Mouse (Mus musculus) forebrain, embryonic 15.5 days (tissue): ENCODE measurements around the gene Galntl6. TPM values are rescaled to one million over a fixed set of nuclear protein-coding genes. Genes with fewer than 3 reads are reported as not detected.

ENCODE experiments used
- ATAC-seq: fragments of 200-750 bp; cut with Nextera tagmentation; replicated peaks from 2 replicates; pipeline ENCODE4 v1.8.0; 2017; ENCODE audit warnings: mild to moderate bottlenecking, moderate TSS enrichment, moderate library complexity
- H3K27ac ChIP-seq: fragments of 300-500 bp; sonication (generic); replicated peaks from 2 replicates; pipeline ENCODE4 v1.5.1; 2015; ENCODE audit warnings: mild to moderate bottlenecking, inconsistent platforms
- H3K27me3 ChIP-seq: fragments of 300-500 bp; sonication (generic); 2 replicates; pipeline ENCODE4 v1.6.1; 2015; ENCODE audit warnings: inconsistent platforms
- H3K36me3 ChIP-seq: fragments of 300-500 bp; sonication (generic); 2 replicates; pipeline ENCODE4 v1.6.1; 2015; ENCODE audit warnings: mild to moderate bottlenecking, inconsistent platforms
- H3K4me1 ChIP-seq: fragments of 300-500 bp; sonication (generic); 2 replicates; pipeline ENCODE4 v1.6.1; 2015; ENCODE audit warnings: inconsistent platforms
- H3K4me2 ChIP-seq: fragments of 300-500 bp; sonication (generic); replicated peaks from 2 replicates; pipeline ENCODE4 v1.6.1; 2015; ENCODE audit warnings: mild to moderate bottlenecking, inconsistent platforms
- H3K4me3 ChIP-seq: fragments of 300-500 bp; sonication (generic); 2 replicates; pipeline ENCODE4 v1.5.1; 2015; ENCODE audit warnings: mild to moderate bottlenecking, inconsistent platforms
- H3K9ac ChIP-seq: fragments of 300-500 bp; sonication (generic); replicated peaks from 2 replicates; pipeline ENCODE4 v1.6.1; 2015; ENCODE audit warnings: mild to moderate bottlenecking, inconsistent platforms
- H3K9me3 ChIP-seq: fragments of 300-500 bp; sonication (generic); 2 replicates; pipeline ENCODE4 v1.6.1; 2016; ENCODE audit warnings: inconsistent platforms
- WGBS: fragments of 180-500 bp; shearing (Covaris S2); methylation state at CpG from one replicate; pipeline ENCODE4 v1.1.7; 2015; ENCODE audit warnings: mixed read lengths; 5-methylcytosine and 5-hydroxymethylcytosine counted together
- polyA plus RNA-seq: library from polyadenylated mRNA; unstranded; fragments of >200 nt; fragmentation: Nextera tagmentation; extraction: Ambion mirVana; gene quantifications from 2 replicates; pipeline ENCODE4 v1.2.1, GENCODE M21; 2015

The Galntl6 gene
- polyA plus RNA-seq, 1 experiment from 2014 or later = 7.3 TPM

DNA sequence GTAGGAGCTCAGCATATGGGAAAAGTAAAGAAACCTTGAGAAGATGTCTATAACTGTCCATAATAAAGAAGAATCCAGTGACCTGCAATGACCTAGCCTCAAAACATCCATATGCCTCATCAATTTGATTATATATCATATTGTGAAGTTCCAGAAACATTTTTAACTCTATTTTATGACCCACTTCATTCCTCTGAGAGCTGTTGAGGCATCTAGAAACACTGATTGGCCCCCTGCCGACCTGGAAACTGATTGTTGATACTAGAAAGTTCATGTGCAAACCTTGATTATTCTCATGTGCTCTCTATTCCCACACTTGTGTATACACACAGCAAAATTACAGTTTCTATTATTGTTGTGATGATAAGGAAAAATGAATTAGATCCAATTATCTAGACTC lies 494.9 kb downstream of the Galntl6 start:
- Histone ChIP-seq H3K9ac (no peak overlapping the region), H3K4me2 (no peak overlapping the region), H3K9me3 (no peaks in the 10 kb centered on the region), H3K27ac (no peak overlapping the region), H3K36me3 (no peaks in the 10 kb centered on the region), H3K4me1 (no peaks in the 10 kb centered on the region), H3K27me3 (no peaks in the 10 kb centered on the region), H3K4me3 (no peak overlapping the region)
- 79% methylated on average over 1 of the region's 1 CpGs for WGBS
- ATAC-seq = no peak

DNA sequence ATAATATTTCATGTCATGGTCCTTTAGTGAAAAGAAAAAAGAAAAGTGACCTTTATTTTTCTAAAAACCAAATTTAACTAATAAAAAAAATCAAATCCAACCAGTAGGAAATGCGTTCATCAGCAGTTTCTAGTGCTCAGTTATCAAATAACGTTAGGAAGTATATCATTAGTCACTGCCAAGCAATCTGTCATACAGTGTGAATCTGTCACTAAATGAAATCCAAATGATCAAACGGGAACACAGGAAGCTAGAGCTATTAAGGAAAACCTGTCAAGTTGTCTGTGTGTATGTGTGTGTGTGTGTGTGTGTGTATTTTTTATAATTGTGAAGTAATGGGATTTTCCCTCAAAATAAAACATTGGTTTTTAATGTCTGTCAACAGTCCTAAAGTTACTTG lies 515.9 kb downstream of the Galntl6 start:
- WGBS = 48% methylated on average over 3 of the region's 3 CpGs
- Histone ChIP-seq H3K4me2 (no peak overlapping the region), H3K36me3 (no peaks in the 10 kb centered on the region), H3K9ac (no peak overlapping the region), H3K27ac (no peak overlapping the region), H3K9me3 (no peaks in the 10 kb centered on the region), H3K27me3 (no peaks in the 10 kb centered on the region), H3K4me3 (no peak overlapping the region), H3K4me1 (no peaks in the 10 kb centered on the region)
- ATAC-seq = peak; percentile 76

DNA sequence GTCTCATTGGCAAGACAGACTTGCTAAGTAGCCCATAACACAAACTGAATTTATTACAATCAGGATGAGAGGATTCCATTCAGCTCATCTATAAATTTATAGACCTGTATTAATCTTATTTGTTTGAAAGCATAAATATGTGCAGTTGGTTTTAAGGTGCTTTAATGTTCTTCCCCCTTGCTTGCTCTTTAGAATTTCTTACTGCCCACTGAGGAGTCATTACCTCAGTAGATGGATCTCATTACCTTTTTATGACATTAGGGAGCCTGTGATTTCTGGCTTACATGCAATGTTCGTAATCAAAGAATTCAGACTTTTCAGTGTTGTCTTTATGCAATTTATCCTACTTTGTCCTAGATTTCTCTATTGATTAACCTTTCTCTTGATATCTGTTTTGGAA lies 516.6 kb downstream of the Galntl6 start:
- H3K9ac ChIP-seq = no peak overlapping the region
- no peaks in the 10 kb centered on the region for H3K9me3 ChIP-seq
- no peaks in the 10 kb centered on the region for H3K36me3 ChIP-seq
- ATAC-seq = no peak
- H3K4me3 ChIP-seq = no peak overlapping the region
- no peaks in the 10 kb centered on the region for H3K27me3 ChIP-seq
- H3K4me1 ChIP-seq = no peaks in the 10 kb centered on the region
- WGBS = 92% methylated on average over 1 of the region's 1 CpGs
- H3K4me2 ChIP-seq = no peak overlapping the region
- H3K27ac ChIP-seq = no peak overlapping the region

- Histone ChIP-seq H3K4me1 (peaks cover 13% of the 10 kb centered on the region), H3K4me2 (no peak overlapping the region), H3K9me3 (no peaks in the 10 kb centered on the region), H3K4me3 (no peak overlapping the region), H3K27ac (0 out of 2 replicates have a peak overlapping the region, but pooled peaks have one; percentile 23), H3K36me3 (no peaks in the 10 kb centered on the region), H3K27me3 (no peaks in the 10 kb centered on the region), H3K9ac (no peak overlapping the region)
- WGBS = 7% methylated on average over 2 of the region's 2 CpGs
- peak; percentile 97 for ATAC-seq
These were observed 540.1 kb downstream of the Galntl6 start for GRCm38 (mm10) chr8:58372389-58372788.

- WGBS = 76% methylated on average over 10 of the region's 10 CpGs
- H3K4me1 ChIP-seq = peaks cover 13% of the 10 kb centered on the region
- H3K36me3 ChIP-seq = no peaks in the 10 kb centered on the region
- H3K4me2 ChIP-seq = no peak overlapping the region
- H3K27ac ChIP-seq = peak overlapping the region; percentile 23; the same call in 1 of the 2 replicates
- peak; percentile 73 for ATAC-seq
- no peaks in the 10 kb centered on the region for H3K9me3 ChIP-seq
- H3K9ac ChIP-seq = no peak overlapping the region
- no peaks in the 10 kb centered on the region for H3K27me3 ChIP-seq
- H3K4me3 ChIP-seq = no peak overlapping the region
These were observed 540.5 kb downstream of the Galntl6 start for GRCm38 (mm10) chr8:58371979-58372378.

DNA sequence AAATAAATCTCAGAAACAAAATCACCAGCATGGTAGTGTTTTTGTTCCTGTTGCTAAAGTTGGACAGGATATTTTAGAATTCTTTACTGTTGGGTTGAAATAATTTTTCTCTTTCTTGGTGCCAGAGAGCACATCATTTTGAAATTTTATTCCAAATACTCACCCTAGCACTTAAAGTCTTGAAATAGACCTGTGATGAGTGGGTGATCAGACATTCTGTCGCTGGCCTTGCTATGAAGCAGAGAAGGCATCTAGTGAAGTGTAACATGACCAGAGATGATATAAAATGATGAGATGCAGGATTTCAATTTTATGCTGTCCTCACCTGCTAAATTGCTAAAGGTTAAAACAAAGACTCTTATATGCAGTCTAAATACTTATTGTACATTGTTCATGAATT lies 581.3 kb downstream of the Galntl6 start:
- no peak overlapping the region for H3K4me3 ChIP-seq
- H3K9me3 ChIP-seq = no peaks in the 10 kb centered on the region
- no peaks in the 10 kb centered on the region for H3K36me3 ChIP-seq
- no peak overlapping the region for H3K4me2 ChIP-seq
- H3K9ac ChIP-seq = no peak overlapping the region
- no peaks in the 10 kb centered on the region for H3K27me3 ChIP-seq
- 76% methylated on average over 1 of the region's 1 CpGs for WGBS
- H3K27ac ChIP-seq = no peak overlapping the region
- ATAC-seq = no peak
- no peaks in the 10 kb centered on the region for H3K4me1 ChIP-seq

DNA sequence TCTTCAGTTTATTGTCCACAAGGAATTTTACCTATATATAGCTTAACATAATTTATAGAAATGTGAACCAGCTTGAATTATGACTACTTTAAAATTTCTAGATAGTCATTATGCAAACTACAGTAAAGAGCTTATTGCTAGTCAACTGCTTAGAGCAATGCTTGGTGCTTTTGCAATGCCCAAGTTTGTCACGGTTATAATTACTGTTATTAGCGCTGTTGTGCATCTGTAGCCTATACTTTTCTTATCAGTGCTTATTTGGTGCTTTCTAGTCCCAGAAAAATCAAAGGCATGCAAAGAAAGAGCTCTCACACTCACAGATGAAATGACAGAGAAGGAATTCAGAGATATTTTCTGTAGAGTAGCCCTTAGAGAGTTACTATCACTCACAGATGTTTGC lies 599.0 kb downstream of the Galntl6 start:
- Histone ChIP-seq H3K4me2 (no peak overlapping the region), H3K27me3 (no peaks in the 10 kb centered on the region), H3K4me1 (no peaks in the 10 kb centered on the region), H3K36me3 (no peaks in the 10 kb centered on the region), H3K4me3 (no peak overlapping the region), H3K9me3 (no peaks in the 10 kb centered on the region), H3K27ac (no peak overlapping the region), H3K9ac (no peak overlapping the region)
- ATAC-seq = peak; percentile 68; the same call in 1 of the 2 replicates
- WGBS = 73% methylated on average over 2 of the region's 2 CpGs

DNA sequence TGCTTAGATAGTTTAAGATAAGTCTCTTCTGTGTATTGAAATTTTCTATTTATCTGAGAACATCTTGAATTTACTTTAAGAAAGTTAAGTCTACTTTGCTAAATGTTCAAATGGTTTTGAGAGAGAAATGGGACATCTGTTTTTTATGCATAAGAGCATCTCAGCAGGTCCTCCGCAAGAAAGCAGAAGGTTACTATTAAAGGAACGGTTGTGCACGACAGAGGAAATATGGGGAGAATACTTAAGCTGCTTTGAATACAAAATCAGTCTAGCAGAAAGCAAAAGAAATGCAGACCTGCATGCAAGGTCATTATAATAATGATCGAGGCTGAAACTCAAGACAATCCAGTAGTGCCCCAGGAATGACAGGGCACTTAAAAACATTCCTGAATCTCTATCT lies 621.0 kb downstream of the Galntl6 start:
- Histone ChIP-seq H3K4me1 (no peaks in the 10 kb centered on the region), H3K27me3 (no peaks in the 10 kb centered on the region), H3K4me2 (no peak overlapping the region), H3K9ac (no peak overlapping the region), H3K27ac (no peak overlapping the region), H3K36me3 (no peaks in the 10 kb centered on the region), H3K4me3 (no peak overlapping the region), H3K9me3 (no peaks in the 10 kb centered on the region)
- no peak for ATAC-seq
- WGBS = 40% methylated on average over 4 of the region's 4 CpGs

- Histone ChIP-seq H3K27me3 (no peaks in the 10 kb centered on the region), H3K4me3 (no peak overlapping the region)
- no peak for ATAC-seq
These were observed 622.4 kb downstream of the Galntl6 start for GRCm38 (mm10) chr8:58290080-58290479.

DNA sequence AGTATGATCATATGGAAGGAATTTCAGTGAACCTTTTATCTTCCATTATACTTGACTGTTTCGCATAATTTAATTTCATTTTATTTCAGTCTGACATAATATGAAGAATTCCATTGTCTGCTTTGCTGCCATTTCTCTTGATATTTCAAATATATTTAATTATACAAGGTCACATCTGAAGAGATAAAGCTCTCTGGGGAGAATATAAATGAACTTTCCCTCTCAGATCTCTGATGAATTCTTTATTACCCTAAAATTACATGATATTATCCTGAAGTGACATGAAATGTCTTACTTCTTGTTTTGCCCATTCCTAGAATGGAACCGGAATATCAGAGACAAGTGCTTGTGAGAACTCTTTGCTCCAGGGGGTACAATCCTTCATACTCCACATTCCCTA lies 647.0 kb downstream of the Galntl6 start:
- H3K9me3 ChIP-seq = no peaks in the 10 kb centered on the region
- no peaks in the 10 kb centered on the region for H3K4me1 ChIP-seq
- no peak overlapping the region for H3K9ac ChIP-seq
- no peaks in the 10 kb centered on the region for H3K36me3 ChIP-seq
- no peak for ATAC-seq
- no peak overlapping the region for H3K27ac ChIP-seq
- no peak overlapping the region for H3K4me2 ChIP-seq
- 84% methylated on average over 2 of the region's 2 CpGs for WGBS
- no peaks in the 10 kb centered on the region for H3K27me3 ChIP-seq
- no peak overlapping the region for H3K4me3 ChIP-seq

More at GRCm38 (mm10) chr8:58290080-58290479, 622.4 kb downstream of the Galntl6 start:
- H3K27ac ChIP-seq = no peak overlapping the region
- no peak overlapping the region for H3K4me2 ChIP-seq
- H3K9ac ChIP-seq = no peak overlapping the region
- no peaks in the 10 kb centered on the region for H3K4me1 ChIP-seq
- H3K9me3 ChIP-seq = no peaks in the 10 kb centered on the region
- H3K36me3 ChIP-seq = no peaks in the 10 kb centered on the region

GRCm38 (mm10) chr8:58258577-58259315 lies 653.7 kb downstream of the Galntl6 start:
- H3K36me3 ChIP-seq = no peaks in the 10 kb centered on the region
- 35% methylated on average over 2 of the region's 2 CpGs for WGBS
- peak; percentile 79 for ATAC-seq
- no peaks in the 10 kb centered on the region for H3K27me3 ChIP-seq
- H3K4me3 ChIP-seq = no peak overlapping the region
- no peaks in the 10 kb centered on the region for H3K9me3 ChIP-seq
- H3K4me2 ChIP-seq = no peak overlapping the region
- H3K27ac ChIP-seq = no peak overlapping the region
- no peak overlapping the region for H3K9ac ChIP-seq
- H3K4me1 ChIP-seq = no peaks in the 10 kb centered on the region

- 17% methylated on average over 1 of the region's 1 CpGs for WGBS
- ATAC-seq = peak; percentile 86
These were observed 658.8 kb downstream of the Galntl6 start for GRCm38 (mm10) chr8:58253620-58254019.

DNA sequence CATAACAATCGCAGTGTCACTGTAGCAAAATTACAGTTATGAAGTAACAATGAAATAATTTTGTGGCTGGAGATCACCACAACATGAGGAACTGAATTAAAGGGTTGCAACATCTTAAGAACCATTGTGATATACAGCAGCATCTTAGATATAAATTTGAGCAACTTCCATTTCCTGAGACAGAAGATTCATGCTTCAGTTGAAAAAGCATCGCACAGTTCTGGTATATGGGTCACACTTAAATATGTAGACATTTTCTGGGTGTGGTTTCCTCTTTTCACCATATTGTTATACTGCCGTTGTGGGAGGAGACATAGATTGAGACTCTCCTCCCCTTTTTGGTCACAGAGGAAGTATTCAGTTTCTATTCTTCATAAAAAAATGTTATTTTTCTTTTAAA lies 667.6 kb downstream of the Galntl6 start:
- no peaks in the 10 kb centered on the region for H3K27me3 ChIP-seq
- WGBS = 87% methylated on average over 3 of the region's 3 CpGs
- H3K9ac ChIP-seq = no peak overlapping the region
- H3K27ac ChIP-seq = no peak overlapping the region
- H3K4me1 ChIP-seq = no peaks in the 10 kb centered on the region
- H3K9me3 ChIP-seq = no peaks in the 10 kb centered on the region
- no peak for ATAC-seq
- no peaks in the 10 kb centered on the region for H3K36me3 ChIP-seq
- H3K4me2 ChIP-seq = no peak overlapping the region
- no peak overlapping the region for H3K4me3 ChIP-seq

More at GRCm38 (mm10) chr8:58253620-58254019, 658.8 kb downstream of the Galntl6 start:
- Histone ChIP-seq H3K27ac (peak overlapping the region; percentile 41), H3K4me3 (no peak overlapping the region), H3K27me3 (no peaks in the 10 kb centered on the region), H3K36me3 (no peaks in the 10 kb centered on the region), H3K4me2 (no peak overlapping the region), H3K4me1 (no peaks in the 10 kb centered on the region), H3K9ac (no peak overlapping the region), H3K9me3 (no peaks in the 10 kb centered on the region)
